Mouse (Mus musculus) testis, postnatal 14 days (tissue): Measurements from ENCODE around the gene Btbd10.

ENCODE experiments used
- DNase-seq: peaks from one replicate; pipeline ENCODE4 v3.0.0; 2021; ENCODE audit warnings: low spot score

Gene Btbd10

DNA sequence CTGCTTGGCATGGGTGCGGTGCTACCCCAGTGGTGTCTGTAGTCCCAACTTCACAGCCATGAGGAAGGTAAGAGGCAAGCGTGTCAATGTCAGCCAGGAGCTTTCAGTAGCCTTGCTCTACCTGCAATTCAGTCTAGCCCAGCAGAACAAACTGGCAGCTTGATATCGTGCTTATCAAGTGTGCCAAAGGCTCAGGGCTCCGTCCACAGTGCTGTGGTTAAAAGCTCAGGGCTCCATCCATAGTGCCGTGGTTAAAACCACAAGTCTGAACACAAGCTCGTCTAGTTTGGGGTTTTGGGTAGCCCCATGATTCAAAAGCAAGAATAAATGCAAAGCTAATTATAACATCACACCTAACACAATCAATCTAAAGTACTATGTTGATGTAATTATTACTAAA, 74.6 kb downstream of the Btbd10 start:
- no peak for DNase-seq

DNA sequence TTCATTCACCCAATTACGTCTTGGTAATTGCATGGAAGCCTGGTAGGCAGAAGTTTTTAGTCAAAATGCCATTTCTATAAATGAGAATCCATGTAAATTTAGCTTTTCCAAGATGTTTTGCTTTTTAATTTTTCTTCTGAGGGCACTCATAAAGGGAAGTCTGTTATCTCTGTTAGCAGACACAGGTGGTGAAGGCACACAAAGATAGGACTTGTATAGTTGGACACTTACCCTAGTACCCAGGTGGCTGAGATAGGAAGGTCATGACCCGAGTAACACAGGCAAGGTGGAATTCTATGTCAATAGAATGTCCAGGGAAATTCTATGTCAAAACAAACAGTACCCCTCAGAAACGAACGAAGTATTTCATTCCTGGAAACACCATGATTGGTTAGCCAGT, 77.0 kb downstream of the Btbd10 start:
- DNase-seq: no peak

DNA sequence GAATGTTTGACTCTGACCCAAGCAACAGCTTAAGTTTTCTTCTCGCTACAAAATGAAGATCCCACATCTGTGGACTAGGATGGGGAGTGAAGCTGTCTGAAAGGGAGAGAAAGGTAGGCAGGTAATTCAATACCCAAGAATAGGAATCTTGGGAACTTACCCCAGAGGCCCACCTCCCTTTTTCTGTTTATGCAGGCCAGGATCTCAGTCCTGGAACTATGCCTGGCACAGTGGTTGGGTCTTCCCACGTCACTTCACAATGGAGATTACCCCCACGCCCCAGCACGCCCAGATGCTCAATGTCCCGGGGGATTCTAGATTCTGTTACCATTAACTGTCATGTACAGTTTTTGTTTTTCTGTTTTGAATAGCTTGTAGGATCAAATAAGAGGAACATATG, 77.5 kb downstream of the Btbd10 start:
- DNase-seq: no peak

DNA sequence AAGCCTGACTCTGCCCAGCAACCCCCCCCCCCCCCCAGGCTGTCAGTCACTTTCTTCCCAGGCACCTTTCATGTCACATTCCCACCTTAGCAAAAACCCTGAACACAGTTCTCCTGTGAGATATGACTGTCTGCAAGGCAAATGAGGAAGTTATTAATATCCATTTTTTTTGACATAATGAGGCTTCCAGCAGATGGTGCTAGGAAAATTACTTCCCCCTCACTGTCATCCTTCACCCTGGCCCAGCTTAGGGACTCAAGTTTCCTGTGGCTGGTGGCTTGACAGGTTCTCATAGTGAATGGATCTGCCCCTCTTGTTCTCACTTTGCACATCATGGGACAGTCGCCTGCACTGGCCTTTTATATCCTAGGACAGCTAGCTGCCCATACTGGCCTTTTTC, 80.0 kb downstream of the Btbd10 start:
- DNase-seq: no peak

DNA sequence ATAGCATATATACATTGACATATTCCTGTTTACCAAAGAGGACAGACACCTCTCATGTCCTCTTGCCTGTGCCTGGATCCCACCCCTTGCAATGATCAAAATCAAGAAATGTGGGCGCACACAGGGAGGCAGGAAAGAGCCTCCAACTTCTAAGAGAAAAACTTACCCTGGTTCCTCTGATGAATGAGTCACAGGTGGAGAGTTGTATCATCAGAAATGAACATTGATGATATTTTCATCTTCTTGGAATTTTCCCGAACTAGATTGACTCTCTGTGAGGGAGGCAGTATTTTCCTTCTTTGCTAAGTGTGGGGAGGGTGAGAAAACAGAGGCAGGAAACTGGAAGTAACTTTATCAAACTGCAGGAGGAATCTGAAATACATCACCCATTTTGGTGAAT, 83.8 kb downstream of the Btbd10 start:
- no peak for DNase-seq

DNA sequence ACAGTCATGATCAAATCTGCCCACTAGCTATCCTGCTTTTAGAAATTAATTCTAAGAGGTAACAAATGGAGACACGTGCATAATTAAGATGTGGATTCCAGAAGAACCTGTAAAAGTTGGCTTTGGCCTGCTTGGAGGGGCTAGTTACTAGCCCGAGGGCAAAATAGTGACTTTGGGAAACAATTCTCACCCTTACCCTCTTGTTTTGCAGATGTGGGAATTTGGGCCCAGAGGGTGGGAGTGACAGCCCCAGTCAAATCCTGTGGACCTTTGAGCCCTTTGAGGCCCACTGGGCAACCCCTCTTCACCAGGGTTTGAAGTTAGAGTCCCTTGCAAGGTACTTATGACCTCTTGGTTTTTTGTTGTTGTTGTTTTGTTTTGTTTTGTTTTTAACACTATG, 89.9 kb downstream of the Btbd10 start:
- no peak for DNase-seq

DNA sequence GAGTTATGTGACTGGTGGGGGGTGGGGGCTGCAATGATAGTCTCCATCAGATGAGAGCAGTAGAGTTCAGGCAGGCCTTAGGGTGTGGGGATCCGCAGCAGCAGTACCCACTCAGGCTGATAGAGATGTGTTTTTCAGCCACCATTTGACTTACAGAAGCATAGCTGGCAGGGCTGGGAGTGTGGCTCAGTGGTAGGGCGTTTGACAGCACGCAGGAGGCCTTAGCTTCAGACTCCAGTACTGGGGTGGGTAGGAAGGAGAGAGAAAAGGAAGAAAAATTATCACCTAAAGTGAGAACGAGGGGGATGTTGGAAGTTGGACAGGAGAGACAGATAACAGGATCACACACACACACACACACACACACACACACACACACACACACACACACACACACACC, 90.7 kb downstream of the Btbd10 start:
- DNase-seq: no peak

DNA sequence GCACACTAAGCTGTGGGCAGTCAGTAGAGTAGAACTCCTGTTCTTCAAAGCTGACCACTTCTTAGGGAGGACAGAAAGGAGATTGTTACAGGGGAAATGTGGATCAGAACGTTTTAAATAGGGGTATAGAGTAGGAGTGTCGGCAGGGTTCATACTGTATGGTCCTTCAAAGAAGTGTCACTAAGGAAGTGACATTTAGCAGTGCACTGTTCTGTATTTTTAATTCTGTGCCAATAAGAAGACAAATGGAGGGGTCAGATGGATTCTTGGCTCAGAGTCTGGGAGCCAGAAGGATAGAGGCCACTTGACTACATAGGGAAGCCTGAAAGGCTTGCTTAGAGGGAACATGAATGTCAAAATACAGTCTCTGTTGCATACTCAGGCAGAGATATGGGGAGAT, 91.9 kb downstream of the Btbd10 start:
- DNase-seq: no peak

DNA sequence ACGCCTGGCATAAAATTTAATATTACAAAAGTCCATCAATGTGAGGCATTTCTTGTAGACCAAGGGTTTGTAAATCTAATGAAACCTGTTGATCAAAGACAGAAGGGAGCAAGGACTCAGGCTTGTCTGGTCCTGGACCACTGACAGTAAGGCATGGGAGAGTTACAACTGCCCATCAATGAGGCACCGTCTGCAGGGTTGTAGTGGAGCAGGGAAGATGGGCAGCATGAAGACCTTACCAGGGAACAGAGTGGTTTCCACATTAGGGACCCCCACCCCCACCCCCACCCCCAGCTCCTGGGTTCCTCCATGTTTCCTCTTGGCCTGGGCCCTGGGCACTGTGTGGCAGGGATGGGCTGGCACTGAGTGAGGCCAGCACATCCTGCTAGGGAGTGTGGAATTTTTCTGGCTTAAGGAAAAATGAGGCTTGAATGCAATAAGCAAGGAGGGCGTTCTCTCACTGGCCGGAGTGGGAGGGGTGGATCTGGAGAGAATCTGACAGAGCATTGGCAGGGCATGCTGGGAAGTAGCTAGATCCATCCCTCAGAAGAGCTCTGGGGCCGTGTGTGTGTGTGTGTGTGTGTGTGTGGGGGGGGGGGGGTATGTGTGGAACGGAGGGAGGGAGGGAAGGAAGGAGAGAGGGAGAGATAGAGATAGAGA, 96.7 kb downstream of the Btbd10 start:
- no peak for DNase-seq

DNA sequence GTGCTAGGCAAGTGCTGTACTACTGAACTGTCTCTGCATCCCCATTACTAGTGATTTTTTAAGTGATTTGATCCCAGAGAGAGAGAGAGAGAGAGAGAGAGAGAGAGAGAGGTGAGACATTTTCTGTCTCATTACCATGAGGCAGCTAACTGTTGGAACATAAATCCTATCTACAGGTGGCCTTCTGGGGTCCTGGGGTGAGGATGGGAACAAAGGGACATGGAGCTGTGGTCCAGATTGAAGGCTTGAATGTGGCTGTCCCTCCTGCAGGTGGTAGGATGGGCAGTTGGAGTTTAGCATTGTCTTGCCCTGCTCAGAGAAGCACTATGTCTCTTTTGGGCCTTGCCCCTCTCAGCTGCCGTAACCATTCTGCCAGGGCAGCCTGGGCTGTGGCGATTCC, 98.2 kb downstream of the Btbd10 start:
- DNase-seq: no peak

DNA sequence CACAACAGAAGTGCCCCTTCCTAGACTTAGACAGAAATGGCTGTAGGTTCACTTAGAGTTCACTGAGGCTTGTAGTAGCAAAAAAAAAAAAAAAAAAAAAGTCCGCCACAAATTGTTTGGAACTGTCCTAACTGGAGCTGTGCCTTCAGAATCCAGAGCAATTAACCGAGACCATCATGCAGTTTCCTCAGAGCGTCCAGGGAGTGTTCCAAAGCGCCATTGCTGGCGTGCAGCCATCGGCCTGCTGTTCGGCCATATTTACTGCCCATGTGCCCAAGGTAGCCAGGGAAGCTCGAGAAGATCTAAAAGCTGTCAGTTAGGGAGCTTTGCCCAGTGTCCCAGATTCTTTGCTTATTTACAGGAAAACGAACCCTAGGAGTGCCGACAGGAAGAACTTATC, 98.6 kb downstream of the Btbd10 start:
- DNase-seq: no peak

DNA sequence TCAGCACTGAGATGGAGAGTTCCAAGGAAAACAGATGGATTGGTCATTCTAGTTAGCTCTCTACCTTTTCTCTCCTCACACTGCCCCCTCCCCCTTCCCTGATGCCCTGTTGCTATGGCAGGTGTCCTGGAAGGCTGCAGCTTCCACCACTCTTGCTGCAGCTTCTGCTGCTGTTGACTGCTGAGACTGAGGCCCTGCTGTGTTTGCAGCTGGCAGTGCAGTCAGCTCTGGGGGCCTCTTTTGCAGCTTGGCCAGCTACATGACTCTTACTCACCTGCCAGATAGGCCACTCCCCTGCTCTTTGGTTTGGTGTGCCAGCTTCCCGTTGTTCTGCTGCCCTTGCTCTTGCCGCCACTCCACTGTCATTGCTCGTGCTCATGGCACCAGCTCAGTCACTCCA, 99.3 kb downstream of the Btbd10 start:
- no peak for DNase-seq

DNA sequence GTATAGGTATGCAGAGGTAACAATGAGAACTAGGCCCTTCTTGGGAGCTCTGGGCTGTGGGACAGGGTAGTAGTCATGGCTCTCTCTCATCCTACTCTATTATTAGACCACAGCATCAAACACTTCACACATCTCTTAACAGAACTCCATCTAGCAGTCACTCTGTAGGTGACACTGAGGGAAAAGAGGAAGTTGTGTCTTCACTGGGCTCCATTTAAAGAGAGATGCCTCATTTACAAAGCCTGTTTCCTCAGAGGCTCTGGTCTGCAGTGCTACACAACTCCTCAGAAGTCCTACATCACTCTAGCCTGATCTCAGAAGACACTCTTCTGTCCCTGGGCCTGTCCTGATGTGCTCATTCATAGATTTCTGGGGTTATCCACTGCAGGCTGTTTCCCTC, 100.1 kb downstream of the Btbd10 start:
- no peak for DNase-seq

DNA sequence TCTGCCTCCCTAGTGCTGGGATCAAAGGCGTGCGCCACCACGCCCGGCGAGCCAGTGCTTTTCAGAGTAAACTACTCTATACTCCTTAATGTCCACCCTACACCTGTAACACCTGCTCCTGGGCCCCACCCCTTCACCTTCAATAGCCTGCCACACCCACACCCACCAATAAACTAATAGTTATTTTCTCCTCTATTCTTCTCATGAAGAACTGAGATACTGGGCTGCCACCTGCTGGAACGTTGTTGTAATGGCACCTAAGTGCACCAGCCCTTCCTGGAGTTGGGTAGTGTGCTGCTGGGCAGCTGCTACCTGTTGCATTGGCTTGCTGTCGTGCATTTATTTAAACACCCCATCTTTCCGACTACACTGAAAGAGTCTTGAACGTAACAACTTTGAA, 100.9 kb downstream of the Btbd10 start:
- peak; percentile 36 for DNase-seq
